ENCODE assay signal across 11 mouse cellular contexts in genomic region chr12:99123611-99124495, GRCm38 (mm10).
DNase-seq lines count a peak whose midpoint lies in the region; ATAC-seq and TF ChIP-seq lines count a peak whose summit lies in the region.
"Had no signal": no experiment of that assay in that cellular context is flagged by ENCODE, and none has a peak within 500 bp of the region (broad histone marks: within the 10 kb centered on the region; RNA-seq: fewer than 3 reads in every experiment).

No protein-coding gene starts in this region.

- H3K9ac ChIP-seq in forebrain, embryonic 11.5 days (ENCODE audit: low read length): no peak overlapping the region
- H3K9ac ChIP-seq: embryonic facial prominence, embryonic 12.5 days; limb, embryonic 12.5 days had no signal

- no peaks in the 10 kb centered on the region for H3K36me3 ChIP-seq in forebrain, embryonic 11.5 days (ENCODE audit: control insufficient read depth, insufficient read depth, low read length)
- H3K36me3 ChIP-seq: embryonic facial prominence, embryonic 12.5 days; G1E; limb, embryonic 12.5 days had no signal

- H3K27me3 ChIP-seq in forebrain, embryonic 11.5 days (ENCODE audit: control insufficient read depth, insufficient read depth, low read length): no peaks in the 10 kb centered on the region
- H3K27me3 ChIP-seq: embryonic facial prominence, embryonic 12.5 days; limb, embryonic 12.5 days had no signal

- TF ChIP-seq CTCF in brain, embryonic 14.5 days (IDR thresholded peaks at IDR 0.05; ENCODE audit: borderline replicate concordance, extremely low read depth, insufficient read depth, insufficient read length): no peak

- ATAC-seq in forebrain, embryonic 11.5 days (replicated peaks; ENCODE audit: low FRiP score): no peak
- ATAC-seq in activated CD4-positive, CD25-positive, alpha-beta regulatory T cell, adult 4 months: no peak

- no peak overlapping the region for H3K27ac ChIP-seq in forebrain, embryonic 11.5 days (ENCODE audit: low read depth, low read length)
- H3K27ac ChIP-seq: embryonic facial prominence, embryonic 12.5 days; limb, embryonic 12.5 days had no signal

- H3K4me3 ChIP-seq in forebrain, embryonic 11.5 days (ENCODE audit: low read depth, low read length): no peak overlapping the region
- H3K4me3 ChIP-seq: embryonic facial prominence, embryonic 12.5 days; limb, embryonic 12.5 days had no signal

- DNase-seq in kidney, adult 8-10 months: peak; percentile 4 to 7
- DNase-seq in kidney, adult 11 months: no peak
- peak; percentile 17 for DNase-seq in brain, embryonic 14.5 days (ENCODE audit: low read depth)
- peak; percentile 12 to 17 for DNase-seq in heart, adult 9 months (ENCODE audit: low spot score in 2 of 2)
- DNase-seq in left cerebral cortex, adult 9 months (ENCODE audit: low spot score in 2 of 2): peak; percentile 73 to 88
- no peak for DNase-seq in forebrain, embryonic 11.5 days (ENCODE audit: low spot score)
- DNase-seq in thymus, adult 18-20 months: no peak

- no peak for TF ChIP-seq POLR2A in brain, embryonic 14.5 days (IDR thresholded peaks at IDR 0.05; ENCODE audit: borderline replicate concordance, extremely low read depth, insufficient read depth, insufficient read length, poor library complexity, severe bottlenecking)

- H3K9me3 ChIP-seq in forebrain, embryonic 11.5 days (ENCODE audit: control insufficient read depth, low read length): no peaks in the 10 kb centered on the region; the same call in 1 of the 2 replicates
- H3K9me3 ChIP-seq: embryonic facial prominence, embryonic 12.5 days; limb, embryonic 12.5 days had no signal

- H3K4me1 ChIP-seq in forebrain, embryonic 11.5 days (replicated peaks; ENCODE audit: control insufficient read depth, insufficient read depth, low read length): no peaks in the 10 kb centered on the region; the same call in 1 of the 2 replicates
- H3K4me1 ChIP-seq: embryonic facial prominence, embryonic 12.5 days had no signal

- no peak overlapping the region for H3K4me2 ChIP-seq in forebrain, embryonic 11.5 days (ENCODE audit: low read depth, low read length, severe bottlenecking)
- H3K4me2 ChIP-seq: embryonic facial prominence, embryonic 12.5 days; limb, embryonic 12.5 days had no signal

- 87% methylated on average over 15 of the region's 15 CpGs for WGBS in forebrain, embryonic 11.5 days

Comparison
In these comparisons a context has a peak if more than half of its experiments do, and no peak if none do; other contexts are left out.
1. DNase-seq: peak in kidney, adult 8-10 months (2 of 2), brain, embryonic 14.5 days (single experiment), heart, adult 9 months (2 of 2) and left cerebral cortex, adult 9 months (2 of 2); none in kidney, adult 11 months (single experiment), forebrain, embryonic 11.5 days (single experiment) and thymus, adult 18-20 months (0 of 2).